Mouse (Mus musculus): ENCODE results near the gene Ocln.

The Ocln gene

GRCm38 (mm10) chr13:100544220-100544662, 8.3 kb downstream of the Ocln start:
- intact Hi-C loops (cut with DNase I): no loop called here

- intact Hi-C loops (cut with DNase I): no loop called here
These were observed 9.3 kb downstream of the Ocln start for GRCm38 (mm10) chr13:100543011-100543767.

- intact Hi-C loops (cut with DNase I): no loop called here
These were observed 16.4 kb downstream of the Ocln start for GRCm38 (mm10) chr13:100536149-100536548.

GRCm38 (mm10) chr13:100532788-100533365, 19.6 kb downstream of the Ocln start:
- intact Hi-C loops (cut with DNase I): no loop called here

GRCm38 (mm10) chr13:100526649-100527038, 25.9 kb downstream of the Ocln start:
- intact Hi-C loops (cut with DNase I): no loop called here

- intact Hi-C loops (cut with DNase I): no loop called here
These were observed 26.4 kb downstream of the Ocln start for GRCm38 (mm10) chr13:100525935-100526648.

- intact Hi-C loops (cut with DNase I): no loop called here
These were observed 27.6 kb downstream of the Ocln start for GRCm38 (mm10) chr13:100524896-100525295.

- intact Hi-C loops (cut with DNase I): no loop called here
These were observed 28.8 kb downstream of the Ocln start for GRCm38 (mm10) chr13:100523698-100524097.

- intact Hi-C loops (cut with DNase I): no loop called here
These were observed 30.6 kb downstream of the Ocln start for GRCm38 (mm10) chr13:100521724-100522591.

- intact Hi-C loops (cut with DNase I): no loop called here
These were observed 33.4 kb downstream of the Ocln start for GRCm38 (mm10) chr13:100519162-100519561.

- intact Hi-C loops (cut with DNase I): no loop called here
These were observed 34.3 kb downstream of the Ocln start for GRCm38 (mm10) chr13:100518191-100518590.

- intact Hi-C loops (cut with DNase I): no loop called here
These were observed 34.8 kb downstream of the Ocln start for GRCm38 (mm10) chr13:100517652-100518153.

GRCm38 (mm10) chr13:100516213-100517105, 36.1 kb downstream of the Ocln start:
- intact Hi-C loops (cut with DNase I): no loop called here

GRCm38 (mm10) chr13:100512792-100513191, 39.7 kb downstream of the Ocln start:
- intact Hi-C loops (cut with DNase I): no loop called here

- intact Hi-C loops (cut with DNase I): no loop called here
These were observed 40.6 kb downstream of the Ocln start for GRCm38 (mm10) chr13:100511860-100512364.

GRCm38 (mm10) chr13:100511146-100511859, 41.2 kb downstream of the Ocln start:
- intact Hi-C loops (cut with DNase I): no loop called here

GRCm38 (mm10) chr13:100499625-100500024, 52.9 kb downstream of the Ocln start:
- intact Hi-C loops (cut with DNase I): loop anchor here (10.0 kb wide), 1 partner anchor 115 kb away; the partner anchor contains the start of gene Marveld2

GRCm38 (mm10) chr13:100495337-100495736, 57.2 kb downstream of the Ocln start:
- intact Hi-C loops (cut with DNase I): loop anchor here (10.0 kb wide), 1 partner anchor 119 kb away; the partner anchor contains the start of gene Marveld2

- intact Hi-C loops (cut with DNase I): loop anchor here (5.0 to 10.0 kb wide), 2 partner anchors 120 to 158 kb away; partner anchors contain the start of genes Ak6, Marveld2, Rad17 and Taf9
These were observed 58.1 kb downstream of the Ocln start for GRCm38 (mm10) chr13:100494370-100494769.
